Mouse (Mus musculus): Measurements from ENCODE around the gene Zfp941. TPM values are rescaled to one million over a fixed set of nuclear protein-coding genes. Genes with fewer than 3 reads are reported as not detected.

Gene Zfp941
- polyA plus RNA-seq, 1 experiment from 2014 or later, result 0.59 TPM

DNA sequence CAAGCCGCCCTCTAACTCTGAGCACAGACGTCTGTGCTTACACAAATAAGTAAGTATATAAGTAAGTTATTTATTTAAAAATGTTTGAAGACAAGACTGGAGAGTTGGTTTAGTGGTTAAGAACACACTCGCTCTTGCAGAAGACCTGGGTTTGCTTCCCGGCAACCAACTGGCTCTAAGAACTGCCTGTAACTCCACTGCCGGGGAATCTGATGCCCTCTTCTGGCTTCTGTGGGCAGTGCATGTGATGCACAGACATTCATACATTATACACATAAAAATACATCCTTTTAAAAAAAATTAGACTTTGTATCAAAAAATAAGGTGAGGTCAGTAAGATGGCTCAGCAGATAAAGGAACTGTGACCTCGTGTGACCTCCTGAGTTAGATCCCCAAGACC is 11.5 kb downstream of the Zfp941 start:
- Histone ChIP-seq H3K4me2 (replicated peaks; ENCODE audit: low read depth) (no peak overlapping the region), H3K9me3 (ENCODE audit: control insufficient read depth, low read length) (no peaks in the 10 kb centered on the region), H3K4me3 (ENCODE audit: low read depth, low read length) (no peak overlapping the region), H3K4me1 (replicated peaks; ENCODE audit: control insufficient read depth, insufficient read depth) (no peaks in the 10 kb centered on the region), H3K27me3 (ENCODE audit: control insufficient read depth, insufficient read depth, low read length) (no peaks in the 10 kb centered on the region), H3K27ac (replicated peaks) (no peak overlapping the region), H3K36me3 (ENCODE audit: control insufficient read depth, insufficient read depth, low read length) (no peaks in the 10 kb centered on the region), H3K9ac (ENCODE audit: low read length) (no peak overlapping the region)
- ATAC-seq (ENCODE audit: low FRiP score, low TSS enrichment) (no peak), DNase-seq (ENCODE audit: low spot score) (no peak)
- whole genome bisulfite sequencing, result 86% methylated on average over 6 of the region's 6 CpGs
- TF ChIP-seq CTCF (IDR thresholded peaks at IDR 0.05; ENCODE audit: low read depth), result peak; percentile 44
- no peak for TF ChIP-seq EP300 (optimal IDR thresholded peaks at IDR 0.05)

DNA sequence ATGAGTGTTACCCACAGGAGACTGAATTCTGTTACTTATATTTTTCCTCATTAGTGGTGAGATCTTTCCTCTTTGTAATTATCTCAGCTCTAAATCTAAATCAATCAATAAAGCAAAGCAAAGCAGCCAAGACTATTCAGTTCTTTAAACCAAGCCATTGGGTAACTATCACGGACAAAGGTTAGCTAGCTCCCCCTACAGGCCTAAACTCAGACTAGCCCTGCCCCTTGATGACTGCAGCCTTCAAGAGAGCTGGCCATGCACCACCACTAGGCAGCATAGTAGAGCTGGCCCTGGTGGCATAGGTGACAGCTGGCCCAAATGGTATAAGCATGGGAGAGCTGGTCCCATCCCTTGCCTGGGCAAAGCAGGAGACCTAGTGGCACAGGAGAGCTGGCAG is 16.3 kb downstream of the Zfp941 start:
- Histone ChIP-seq H3K36me3 (ENCODE audit: control insufficient read depth, insufficient read depth, low read length) (no peaks in the 10 kb centered on the region), H3K9me3 (ENCODE audit: control insufficient read depth, low read length) (no peaks in the 10 kb centered on the region), H3K27ac (replicated peaks) (no peak overlapping the region), H3K4me1 (replicated peaks; ENCODE audit: control insufficient read depth, insufficient read depth) (no peaks in the 10 kb centered on the region), H3K27me3 (ENCODE audit: control insufficient read depth, insufficient read depth, low read length) (no peaks in the 10 kb centered on the region), H3K9ac (ENCODE audit: low read length) (no peak overlapping the region), H3K4me3 (ENCODE audit: low read depth, low read length) (no peak overlapping the region), H3K4me2 (replicated peaks; ENCODE audit: low read depth) (no peak overlapping the region)
- no peak for TF ChIP-seq EP300 (optimal IDR thresholded peaks at IDR 0.05)
- peak; percentile 76 for TF ChIP-seq CTCF (IDR thresholded peaks at IDR 0.05; ENCODE audit: low read depth)
- no peak; the same call in 1 of the 2 replicates for ATAC-seq (ENCODE audit: low FRiP score, low TSS enrichment)
- peak; percentile 41 for DNase-seq (ENCODE audit: low spot score)
- WGBS, result 6% methylated on average over 1 of the region's 1 CpGs

GRCm38 (mm10) chr7:140802629-140803028 is 19.3 kb downstream of the Zfp941 start:
- no peak for ATAC-seq (ENCODE audit: low FRiP score, low TSS enrichment)
- 73% methylated on average over 6 of the region's 6 CpGs for WGBS

DNA sequence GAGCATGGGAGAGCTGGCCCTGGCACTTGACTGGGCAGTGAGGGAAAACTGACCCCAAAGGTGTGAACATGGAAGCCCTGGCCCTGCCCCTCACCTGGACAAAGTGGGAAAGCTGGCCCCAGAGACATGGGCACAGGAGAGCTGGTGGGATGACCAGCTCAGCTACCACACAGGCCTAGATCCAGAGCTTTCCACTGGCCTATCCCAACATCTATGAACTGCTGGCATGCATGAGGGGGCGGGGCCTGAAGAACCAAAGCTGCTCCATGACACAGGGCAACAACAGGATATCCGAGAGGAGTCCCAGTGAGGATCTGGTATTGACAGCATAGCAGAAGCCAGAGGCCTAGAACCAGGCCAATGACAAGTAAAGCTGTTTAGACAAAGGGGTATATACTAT is 23.8 kb downstream of the Zfp941 start:
- Histone ChIP-seq H3K4me1 (replicated peaks; ENCODE audit: control insufficient read depth, insufficient read depth) (no peaks in the 10 kb centered on the region), H3K4me2 (replicated peaks; ENCODE audit: low read depth) (no peak overlapping the region), H3K27ac (replicated peaks) (no peak overlapping the region), H3K9ac (ENCODE audit: low read length) (no peak overlapping the region), H3K9me3 (ENCODE audit: control insufficient read depth, low read length) (no peaks in the 10 kb centered on the region), H3K27me3 (ENCODE audit: control insufficient read depth, insufficient read depth, low read length) (no peaks in the 10 kb centered on the region), H3K4me3 (ENCODE audit: low read depth, low read length) (no peak overlapping the region), H3K36me3 (ENCODE audit: control insufficient read depth, insufficient read depth, low read length) (no peaks in the 10 kb centered on the region)
- WGBS, result 56% methylated on average over 2 of the region's 2 CpGs
- TF ChIP-seq CTCF (IDR thresholded peaks at IDR 0.05; ENCODE audit: low read depth), result no peak
- TF ChIP-seq EP300 (optimal IDR thresholded peaks at IDR 0.05), result no peak
- DNase-seq (ENCODE audit: low spot score) (no peak), ATAC-seq (ENCODE audit: low FRiP score, low TSS enrichment) (no peak)

More at GRCm38 (mm10) chr7:140802629-140803028, 19.3 kb downstream of the Zfp941 start:
- Histone ChIP-seq H3K4me1 (replicated peaks; ENCODE audit: control insufficient read depth, insufficient read depth) (no peaks in the 10 kb centered on the region), H3K27me3 (ENCODE audit: control insufficient read depth, insufficient read depth, low read length) (no peaks in the 10 kb centered on the region), H3K9me3 (ENCODE audit: control insufficient read depth, low read length) (no peaks in the 10 kb centered on the region), H3K9ac (ENCODE audit: low read length) (no peak overlapping the region), H3K4me2 (replicated peaks; ENCODE audit: low read depth) (no peak overlapping the region), H3K4me3 (ENCODE audit: low read depth, low read length) (no peak overlapping the region), H3K27ac (replicated peaks) (no peak overlapping the region), H3K36me3 (ENCODE audit: control insufficient read depth, insufficient read depth, low read length) (no peaks in the 10 kb centered on the region)
- DNase-seq (ENCODE audit: low spot score), result no peak
- no peak for TF ChIP-seq CTCF (IDR thresholded peaks at IDR 0.05; ENCODE audit: low read depth)
- no peak for TF ChIP-seq EP300 (optimal IDR thresholded peaks at IDR 0.05)

DNA sequence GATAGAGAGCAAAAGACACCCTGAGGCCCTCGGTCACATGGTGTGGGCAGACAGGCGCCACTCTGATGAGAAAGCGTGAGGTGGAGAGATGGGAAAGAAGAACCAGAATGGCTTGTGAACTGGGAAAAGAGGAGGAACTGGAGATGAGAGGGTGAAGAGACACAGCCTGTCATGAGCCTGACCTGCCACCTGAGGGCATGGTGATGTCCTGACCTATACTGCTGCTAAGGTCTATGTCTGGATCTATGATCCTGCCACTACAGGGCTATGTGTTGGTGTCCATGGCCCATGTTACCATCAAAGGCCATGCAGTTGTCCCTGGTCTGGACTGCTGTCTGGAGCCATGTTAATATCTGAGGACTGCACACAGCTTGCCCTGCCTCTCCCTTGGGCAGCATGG is 24.4 kb downstream of the Zfp941 start:
- H3K27ac ChIP-seq (replicated peaks), result no peak overlapping the region
- WGBS, result 88% methylated on average over 3 of the region's 3 CpGs
- H3K36me3 ChIP-seq (ENCODE audit: control insufficient read depth, insufficient read depth, low read length), result no peaks in the 10 kb centered on the region
- DNase-seq (ENCODE audit: low spot score) (no peak), ATAC-seq (ENCODE audit: low FRiP score, low TSS enrichment) (no peak)
- H3K4me1 ChIP-seq (replicated peaks; ENCODE audit: control insufficient read depth, insufficient read depth), result no peaks in the 10 kb centered on the region
- H3K27me3 ChIP-seq (ENCODE audit: control insufficient read depth, insufficient read depth, low read length), result no peaks in the 10 kb centered on the region
- TF ChIP-seq EP300 (optimal IDR thresholded peaks at IDR 0.05) (no peak), CTCF (IDR thresholded peaks at IDR 0.05; ENCODE audit: low read depth) (no peak)
- no peak overlapping the region for H3K4me2 ChIP-seq (replicated peaks; ENCODE audit: low read depth)
- H3K4me3 ChIP-seq (ENCODE audit: low read depth, low read length), result no peak overlapping the region
- H3K9ac ChIP-seq (ENCODE audit: low read length), result no peak overlapping the region
- H3K9me3 ChIP-seq (ENCODE audit: control insufficient read depth, low read length), result no peaks in the 10 kb centered on the region

- Histone ChIP-seq H3K36me3 (ENCODE audit: control insufficient read depth, insufficient read depth, low read length) (no peaks in the 10 kb centered on the region), H3K4me2 (replicated peaks; ENCODE audit: low read depth) (no peak overlapping the region), H3K27me3 (ENCODE audit: control insufficient read depth, insufficient read depth, low read length) (no peaks in the 10 kb centered on the region), H3K4me3 (ENCODE audit: low read depth, low read length) (no peak overlapping the region), H3K27ac (replicated peaks) (no peak overlapping the region), H3K9me3 (ENCODE audit: control insufficient read depth, low read length) (no peaks in the 10 kb centered on the region), H3K4me1 (replicated peaks; ENCODE audit: control insufficient read depth, insufficient read depth) (no peaks in the 10 kb centered on the region), H3K9ac (ENCODE audit: low read length) (no peak overlapping the region)
- no peak for DNase-seq (ENCODE audit: low spot score)
- 47% methylated on average over 4 of the region's 4 CpGs for WGBS
- TF ChIP-seq CTCF (IDR thresholded peaks at IDR 0.05; ENCODE audit: low read depth) (no peak), EP300 (optimal IDR thresholded peaks at IDR 0.05) (no peak)
- ATAC-seq (ENCODE audit: low FRiP score, low TSS enrichment), result no peak
Measured at GRCm38 (mm10) chr7:140793541-140793940, 28.4 kb downstream of the Zfp941 start.

Data from stomach, postnatal 0 days (tissue).